Mouse (Mus musculus): ENCODE measurements around the gene Farsa.
"Not testable (repeated sequence)": the region's sequence is repeated elsewhere in the genome, so short reads cannot be mapped to it uniquely, and the experiment has no call there.

The Farsa gene

DNA sequence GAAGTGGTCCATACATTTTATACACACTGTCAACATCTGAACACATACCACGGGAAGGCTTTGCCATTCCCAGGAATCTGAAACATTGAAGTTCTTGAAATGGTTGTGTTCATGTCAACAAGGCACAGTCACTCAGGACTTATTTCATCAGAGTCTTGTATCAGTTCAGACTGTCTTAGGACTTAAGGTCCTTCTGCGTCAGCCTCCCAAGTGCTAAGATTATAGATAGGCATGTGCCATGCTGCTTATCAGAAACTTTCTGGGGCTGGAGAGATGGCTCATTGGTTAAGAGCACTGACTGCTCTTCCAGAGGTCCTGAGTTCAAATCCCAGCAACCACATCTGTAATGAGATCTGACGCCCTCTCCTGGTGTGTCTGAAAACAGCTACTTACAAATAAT is 17.6 kb downstream of the Farsa start:
- no peak for DNase-seq

DNA sequence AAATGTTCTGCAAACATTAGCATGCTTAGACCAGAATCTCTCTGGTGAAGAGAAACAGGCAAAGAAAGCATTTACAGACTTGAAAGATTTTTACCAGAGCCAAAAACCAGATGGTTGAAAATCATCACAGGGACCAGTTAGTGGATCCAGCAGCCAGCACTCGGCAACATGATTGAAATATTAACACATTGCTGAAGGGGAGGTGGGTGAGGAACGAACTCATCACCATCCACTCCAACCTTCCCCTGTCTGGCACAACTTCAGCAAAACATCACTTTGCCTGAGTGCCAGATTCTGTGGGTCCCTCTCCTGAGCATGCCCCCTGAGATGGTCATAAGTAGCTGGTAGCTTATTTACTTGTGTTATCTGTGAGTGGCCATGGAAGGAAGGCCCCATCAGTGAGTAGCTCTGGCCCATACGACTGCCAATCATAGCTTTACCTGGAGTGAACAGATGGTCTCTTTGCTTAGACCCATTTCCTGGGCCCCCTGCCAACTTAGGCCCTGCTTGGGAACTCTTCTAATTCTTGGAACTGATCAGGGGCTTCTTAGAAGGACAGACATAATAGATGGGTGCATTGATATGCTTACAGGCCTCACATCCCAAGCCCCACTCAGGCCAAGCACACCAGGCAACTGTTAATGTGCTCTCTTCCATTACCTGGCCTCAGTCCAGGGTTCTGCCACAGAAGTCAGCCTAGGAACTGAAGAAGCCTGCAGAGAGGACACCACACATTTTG is 20.7 kb downstream of the Farsa start:
- no peak for DNase-seq

DNA sequence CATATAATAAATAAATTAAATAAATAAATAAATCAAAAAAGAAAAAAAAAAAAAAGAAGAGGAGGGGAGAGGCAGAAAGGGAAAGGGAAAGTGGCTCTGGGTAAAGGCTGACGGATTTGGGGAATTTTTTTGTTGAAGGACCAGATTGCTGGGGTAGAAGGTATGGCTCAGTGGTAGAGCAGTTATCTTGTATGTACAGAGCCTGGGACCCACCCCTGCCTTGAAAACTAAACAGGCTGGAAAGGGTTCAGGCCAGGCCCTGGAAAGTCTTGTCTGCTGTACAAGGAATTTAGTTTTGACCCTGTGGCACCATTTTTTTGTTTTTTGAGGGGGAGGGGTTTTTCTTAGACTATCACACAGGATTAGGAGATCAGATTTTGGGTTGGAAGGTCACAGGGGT is 22.1 kb downstream of the Farsa start:
- DNase-seq: no peak

DNA sequence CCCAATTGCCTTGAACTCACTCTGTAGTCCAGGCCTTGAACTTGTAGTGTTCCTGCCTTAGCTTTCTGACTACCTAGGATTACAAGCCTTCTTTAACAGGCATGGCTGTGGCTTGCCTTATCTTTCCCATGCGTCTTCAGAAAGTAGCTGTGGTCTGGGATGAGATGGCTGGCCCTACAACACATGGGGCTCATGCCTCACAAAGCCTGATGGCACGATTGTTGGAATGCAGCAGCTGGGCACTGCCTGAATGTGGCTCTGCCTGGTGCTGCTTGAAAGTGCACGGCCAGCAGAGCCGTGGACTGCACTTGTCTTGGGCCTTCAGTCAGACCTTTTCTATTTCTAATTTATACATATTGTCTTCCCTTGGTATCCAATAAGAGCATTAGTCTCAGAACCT is 27.9 kb downstream of the Farsa start:
- DNase-seq: no peak

DNA sequence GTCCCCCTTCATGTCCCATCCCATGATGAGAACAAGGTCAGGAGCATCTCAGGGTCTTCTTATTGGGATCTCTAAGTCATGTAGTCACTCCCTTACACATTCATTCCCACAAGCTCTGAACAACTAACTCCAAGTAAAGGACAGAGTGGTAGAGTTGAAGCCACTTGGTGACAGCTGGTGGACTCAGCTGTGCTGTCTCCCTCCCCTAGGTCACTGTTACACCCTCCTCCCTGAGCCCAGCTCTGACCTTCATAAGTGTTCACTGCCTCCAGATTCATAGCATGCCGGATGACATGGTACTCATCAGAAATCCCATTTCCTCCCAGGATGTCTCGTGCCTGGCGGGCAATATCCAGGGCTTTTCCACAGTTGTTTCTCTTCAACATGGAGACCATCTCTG is 31.5 kb downstream of the Farsa start:
- no peak for DNase-seq

DNA sequence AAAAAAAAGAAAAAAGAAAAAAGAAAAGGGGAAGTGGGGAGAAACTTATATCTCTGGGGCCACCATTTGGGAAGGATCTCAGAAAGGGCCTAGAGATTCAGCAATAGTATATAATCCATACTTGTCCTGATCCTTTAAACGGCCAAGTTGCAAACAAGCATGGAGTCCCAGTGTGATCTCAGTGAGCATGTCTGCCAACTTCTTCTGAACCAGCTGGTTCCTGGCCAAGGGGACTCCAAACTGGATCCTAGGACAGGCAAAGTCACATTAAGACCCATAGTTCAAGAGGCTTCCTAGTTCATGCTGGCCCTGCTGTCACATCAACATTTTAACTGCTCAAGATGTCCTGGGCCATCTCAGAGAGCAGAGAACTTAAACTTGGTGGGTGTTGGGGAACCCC is 32.4 kb downstream of the Farsa start:
- DNase-seq: no peak

DNA sequence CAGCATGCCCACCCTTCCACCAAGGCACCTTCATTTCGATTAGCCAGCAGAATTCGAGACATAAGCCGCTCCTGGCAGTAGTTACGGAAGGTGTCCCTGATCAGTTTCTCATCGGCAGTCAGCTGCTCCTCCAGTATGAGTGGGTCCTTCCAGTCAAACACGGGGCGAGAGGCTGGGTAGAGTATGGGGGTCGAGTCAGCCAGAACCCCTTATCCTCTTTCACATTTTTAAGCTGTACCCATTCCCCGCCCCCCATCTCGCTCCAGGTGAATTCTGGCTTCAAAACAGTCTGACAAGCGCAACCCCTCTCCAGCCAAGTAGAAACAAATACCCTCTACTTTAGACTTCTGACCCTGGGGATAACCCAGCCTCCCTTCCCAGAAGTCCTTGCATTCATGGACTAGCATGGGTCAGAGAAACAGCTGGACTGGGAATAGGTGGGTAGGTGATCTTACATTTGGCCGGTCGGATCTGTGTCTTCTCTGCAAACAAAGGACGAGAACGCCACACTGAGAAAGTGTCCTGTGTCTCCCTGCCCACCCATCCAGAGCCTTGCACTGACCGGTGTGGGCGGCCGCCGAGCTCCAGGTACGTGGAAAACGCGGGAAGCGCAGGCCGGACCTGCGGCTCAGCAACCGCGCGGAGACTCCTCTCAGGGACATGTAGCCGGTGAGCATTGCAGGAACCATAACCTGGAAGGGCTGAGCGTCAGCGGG is 36.4 kb downstream of the Farsa start:
- no peak for DNase-seq

DNA sequence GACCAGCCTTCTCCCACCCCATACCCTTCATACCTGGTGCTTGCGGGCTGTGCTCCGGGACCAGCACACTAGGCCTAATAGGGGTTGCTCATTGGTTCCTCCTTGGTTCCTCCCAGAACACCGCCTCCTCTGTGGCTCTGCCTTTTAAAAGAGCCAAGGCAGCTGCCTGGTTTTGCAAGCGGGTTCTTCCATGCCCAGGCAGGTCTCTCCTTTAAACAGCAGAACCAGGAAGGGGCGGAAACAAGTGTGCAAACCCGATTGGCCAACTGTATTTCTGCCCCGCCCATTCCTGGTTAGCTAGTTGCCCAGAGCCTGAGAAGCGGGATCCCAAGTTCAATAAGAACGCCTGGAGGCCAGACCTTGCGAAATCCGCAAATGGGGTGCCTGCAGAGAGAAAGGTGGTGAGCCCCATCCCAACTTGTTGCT is 36.9 kb downstream of the Farsa start, which contains the start of gene Gcdh:
Gene Gcdh, minus strand, starts transcription at position 213 of the 426 bp plus-strand sequence.
- peak; percentile 96 for DNase-seq

DNA sequence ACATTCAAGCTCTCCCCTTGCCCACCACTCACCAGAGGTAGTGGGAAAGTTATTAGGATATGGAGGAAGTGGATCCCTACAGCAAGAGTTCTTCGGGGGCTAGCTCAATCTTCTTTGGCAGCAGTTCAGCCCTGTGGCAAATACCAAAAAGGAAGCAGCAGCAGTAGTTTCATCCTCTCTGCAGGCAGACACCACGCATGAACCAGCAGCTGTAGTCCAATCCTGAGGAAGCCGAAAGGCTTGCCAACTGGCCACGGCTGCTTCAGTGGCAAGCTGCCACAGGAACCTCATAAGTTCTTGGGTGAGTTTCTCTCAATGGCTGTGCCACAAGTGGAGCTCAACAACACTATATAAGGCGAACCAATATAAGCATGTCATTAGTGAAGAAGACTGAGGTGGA is 39.2 kb downstream of the Farsa start:
- DNase-seq: no peak

DNA sequence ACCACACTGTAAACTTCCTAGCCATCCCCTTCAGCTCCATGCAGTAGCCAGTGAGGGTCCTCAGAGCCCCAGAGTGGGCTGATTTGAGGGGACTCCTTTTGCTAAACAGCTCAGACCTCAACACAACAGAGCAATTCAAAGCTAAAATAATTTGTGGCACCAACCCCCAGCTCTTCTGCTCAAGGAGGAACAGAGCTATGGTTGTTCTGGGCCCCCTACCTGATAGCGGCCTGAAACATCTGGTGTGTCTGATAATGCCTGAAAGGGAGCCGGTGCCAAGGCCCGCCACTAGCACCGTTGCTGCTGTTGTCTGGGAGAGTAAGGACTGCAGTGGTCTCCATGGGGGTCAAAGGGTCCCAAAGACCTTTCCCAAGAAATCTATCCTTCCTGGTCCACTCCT is 44.3 kb downstream of the Farsa start:
- DNase-seq: no peak

DNA sequence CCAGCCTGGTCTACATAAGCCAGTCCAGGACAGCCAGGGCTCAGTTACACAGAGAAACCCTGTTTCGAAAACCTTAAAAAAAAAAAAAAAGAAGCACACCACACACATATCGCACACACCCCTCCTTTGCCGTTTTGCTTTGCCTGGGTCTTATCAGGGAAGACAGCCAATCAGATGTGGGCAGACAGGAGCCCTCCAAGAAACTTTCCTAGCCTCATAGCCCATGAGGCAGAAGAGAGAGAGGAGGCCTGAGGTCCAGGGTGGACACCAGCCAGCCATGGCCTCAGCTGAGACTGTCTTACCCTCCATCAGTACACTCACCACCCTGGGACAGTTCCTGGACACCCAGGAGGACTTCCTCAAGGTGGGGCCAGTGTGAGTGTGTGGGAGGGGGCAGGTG is 45.0 kb downstream of the Farsa start, which contains the start of gene Klf1:
Gene Klf1, plus strand, starts transcription at position 177 of the 400 bp plus-strand sequence.
- no peak for DNase-seq

DNA sequence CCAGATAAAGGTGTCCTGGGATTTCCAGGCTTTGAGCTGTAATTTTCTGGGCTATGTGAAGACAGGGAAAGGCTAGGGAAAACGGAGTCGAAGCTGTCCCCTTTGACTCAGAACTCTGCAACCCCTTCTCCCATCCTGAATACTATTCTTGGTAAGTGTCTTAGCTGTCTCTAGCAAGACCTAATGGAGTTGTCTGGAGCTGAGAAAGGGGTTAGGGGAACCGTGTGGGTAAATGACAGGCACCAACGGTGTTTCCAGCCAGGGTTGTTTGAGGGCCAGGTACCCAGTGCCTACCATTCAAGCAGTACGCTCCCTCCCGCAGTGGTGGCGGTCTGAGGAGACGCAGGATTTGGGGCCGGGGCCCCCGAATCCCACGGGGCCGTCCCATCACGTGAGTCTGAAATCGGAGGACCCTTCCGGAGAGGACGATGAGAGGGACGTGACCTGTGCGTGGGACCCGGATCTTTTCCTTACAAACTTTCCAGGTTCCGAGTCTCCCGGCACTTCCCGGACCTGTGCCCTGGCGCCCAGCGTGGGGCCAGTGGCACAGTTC is 45.7 kb downstream of the Farsa start:
- no peak for DNase-seq

DNA sequence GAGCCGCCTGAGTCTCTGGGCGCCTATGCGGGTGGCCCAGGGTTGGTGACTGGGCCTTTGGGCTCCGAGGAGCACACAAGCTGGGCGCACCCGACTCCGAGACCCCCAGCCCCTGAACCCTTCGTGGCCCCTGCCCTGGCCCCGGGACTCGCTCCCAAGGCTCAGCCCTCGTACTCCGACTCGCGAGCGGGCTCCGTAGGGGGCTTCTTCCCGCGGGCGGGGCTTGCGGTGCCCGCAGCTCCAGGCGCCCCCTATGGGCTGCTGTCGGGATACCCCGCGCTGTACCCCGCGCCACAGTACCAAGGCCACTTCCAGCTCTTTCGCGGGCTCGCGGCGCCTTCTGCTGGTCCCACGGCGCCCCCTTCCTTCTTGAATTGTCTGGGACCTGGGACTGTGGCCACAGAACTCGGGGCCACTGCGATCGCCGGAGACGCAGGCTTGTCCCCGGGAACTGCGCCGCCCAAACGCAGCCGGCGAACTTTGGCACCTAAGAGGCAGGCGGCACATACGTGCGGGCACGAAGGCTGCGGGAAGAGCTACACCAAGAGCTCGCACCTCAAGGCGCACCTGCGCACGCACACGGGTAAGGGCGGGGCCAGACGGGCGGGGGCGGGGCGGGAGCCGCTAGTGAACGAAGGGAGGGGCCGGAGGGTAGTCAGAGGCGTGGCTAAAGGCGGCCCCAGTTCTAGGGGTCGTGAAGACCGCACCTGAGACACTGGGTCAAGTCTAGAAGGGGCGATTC is 46.3 kb downstream of the Farsa start:
- peak; percentile 94 for DNase-seq

DNA sequence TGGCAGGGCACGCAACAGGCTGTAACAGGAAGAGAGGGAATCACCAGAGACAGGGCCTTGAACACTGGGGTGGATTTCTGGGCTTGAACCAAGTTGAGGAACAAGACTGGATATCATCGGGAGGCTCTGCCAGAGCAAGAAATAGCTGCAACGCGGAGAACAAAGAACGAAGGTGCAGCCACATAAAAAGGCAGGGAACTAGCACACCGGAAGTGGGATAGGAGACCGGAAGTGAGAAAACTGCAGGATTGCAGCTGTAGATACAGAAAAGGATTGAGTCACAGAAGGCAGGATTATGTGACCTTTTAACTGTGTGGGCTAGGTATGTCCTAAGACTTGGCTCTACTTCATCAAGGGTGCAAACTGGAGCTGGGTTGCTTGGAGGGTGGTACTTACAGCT is 47.6 kb downstream of the Farsa start:
- DNase-seq: no peak

DNA sequence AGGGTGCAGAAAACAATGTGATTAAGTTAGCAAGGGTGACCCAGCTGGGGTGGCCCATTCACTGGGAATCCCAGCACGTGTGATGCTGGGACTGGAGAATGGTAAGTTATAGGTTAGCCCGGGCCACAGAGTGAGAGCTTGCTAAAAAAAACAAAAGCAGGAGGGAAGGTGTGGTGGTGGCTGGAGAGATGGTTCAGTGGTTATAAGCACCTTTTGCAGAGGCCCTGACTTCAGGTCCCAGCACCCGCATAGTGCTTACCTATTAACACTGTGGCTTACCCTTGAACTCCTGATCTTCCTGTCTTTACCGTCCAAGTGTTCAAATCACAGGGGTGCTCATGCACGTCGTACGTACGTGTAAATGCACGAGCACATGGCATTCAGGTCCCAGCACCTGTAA is 50.2 kb downstream of the Farsa start:
- DNase-seq: no peak

DNA sequence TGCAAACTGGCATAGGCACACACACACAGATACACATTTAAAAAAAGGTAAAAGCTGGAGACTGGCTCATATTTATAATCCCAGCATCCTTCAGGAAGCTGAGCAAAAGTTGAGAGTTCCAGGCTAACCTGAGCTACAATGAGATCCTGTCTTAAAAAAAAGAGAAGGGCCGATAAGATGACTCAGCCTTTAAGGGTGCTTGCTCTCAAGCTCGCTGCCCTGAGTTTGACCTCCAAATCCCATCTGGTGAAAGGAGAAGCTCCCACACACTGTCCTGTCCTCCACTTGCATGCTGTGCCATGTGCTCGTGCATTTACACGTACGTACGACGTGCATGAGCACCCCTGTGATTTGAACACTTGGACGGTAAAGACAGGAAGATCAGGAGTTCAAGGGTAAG is 50.7 kb downstream of the Farsa start:
- no peak for DNase-seq

DNA sequence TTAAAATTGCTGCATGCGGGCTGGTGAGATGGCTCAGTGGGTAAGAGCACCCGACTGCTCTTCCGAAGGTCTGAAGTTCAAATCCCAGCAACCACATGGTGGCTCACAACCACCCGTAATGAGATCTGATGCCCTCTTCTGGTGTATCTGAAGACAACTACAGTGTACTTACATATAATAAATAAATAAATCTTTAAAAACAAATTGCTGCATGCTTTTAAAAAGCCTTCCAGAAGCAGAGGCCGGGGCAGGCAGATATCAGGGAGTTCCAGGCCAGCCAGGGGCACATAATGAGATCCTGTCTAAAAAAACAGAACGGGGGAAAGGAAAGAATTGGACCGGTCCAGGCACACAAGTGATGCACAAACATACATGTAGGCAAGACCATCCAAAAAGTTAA is 51.2 kb downstream of the Farsa start:
- DNase-seq: not testable (repeated sequence)

DNA sequence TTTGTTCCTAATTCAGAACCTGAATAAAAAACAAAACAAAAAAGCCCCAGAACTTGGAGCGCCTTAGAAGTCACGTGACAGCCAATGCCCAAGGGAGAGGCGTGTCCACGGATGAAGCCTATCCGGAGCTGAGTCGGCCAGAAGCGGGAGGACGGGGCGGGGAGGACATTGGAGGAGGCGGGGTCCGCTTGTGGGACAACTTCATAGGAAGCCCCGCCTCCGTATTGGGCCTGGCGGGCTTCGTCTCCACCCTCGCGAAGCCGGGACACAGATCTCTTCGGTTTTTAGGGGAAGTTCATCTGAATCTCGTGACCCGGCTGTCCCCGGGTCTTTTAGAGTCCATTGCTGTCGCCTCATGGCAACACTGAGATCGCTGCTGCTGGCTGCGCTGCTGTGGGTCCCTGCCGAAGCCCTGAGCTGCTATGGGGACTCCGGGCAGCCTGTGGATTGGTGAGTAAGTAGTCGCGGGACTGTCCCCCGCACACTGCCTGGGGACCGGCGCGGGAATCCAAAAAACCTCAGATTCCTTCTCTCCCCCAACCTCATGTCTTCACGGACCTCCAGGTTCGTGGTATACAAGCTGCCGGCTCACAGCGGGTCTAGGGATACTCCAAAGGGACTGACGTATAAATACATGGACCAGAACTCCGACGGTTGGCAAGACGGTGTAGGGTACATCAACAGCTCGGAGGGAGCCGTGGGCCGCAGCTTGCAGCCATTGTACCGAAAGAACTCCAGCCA is 51.8 kb downstream of the Farsa start, which contains the start of gene Dnase2a:
Gene Dnase2a, plus strand, starts transcription at position 140 of the 741 bp plus-strand sequence.
- DNase-seq: peak; percentile 95

DNA sequence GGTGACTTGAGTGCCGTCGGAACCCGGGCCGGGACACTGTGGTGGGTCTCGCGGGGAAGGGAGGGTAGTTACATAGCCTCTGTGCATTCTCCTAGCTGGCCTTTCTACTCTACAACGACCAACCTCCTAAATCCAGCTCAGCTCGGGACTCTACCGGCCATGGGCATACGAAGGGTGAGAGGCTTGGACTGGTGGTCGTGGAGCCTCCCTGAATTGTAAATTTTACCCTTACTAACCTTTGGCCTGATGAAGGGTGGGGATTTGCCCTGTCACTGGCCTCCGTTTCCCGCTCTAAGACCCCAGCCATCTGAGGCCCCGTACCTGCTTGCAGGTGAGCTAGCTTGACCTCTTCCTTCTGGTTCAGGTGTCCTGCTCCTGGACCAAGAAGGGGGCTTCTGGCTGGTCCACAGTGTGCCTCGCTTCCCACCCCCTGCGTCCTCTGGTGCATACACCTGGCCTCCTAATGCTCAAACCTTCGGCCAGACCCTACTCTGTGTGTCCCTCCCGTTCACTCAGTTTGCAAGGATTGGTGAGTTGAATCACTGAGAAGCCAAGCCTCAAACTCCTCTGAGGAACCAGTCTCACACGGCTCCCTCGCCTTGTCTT is 52.5 kb downstream of the Farsa start:
- DNase-seq: no peak

DNA sequence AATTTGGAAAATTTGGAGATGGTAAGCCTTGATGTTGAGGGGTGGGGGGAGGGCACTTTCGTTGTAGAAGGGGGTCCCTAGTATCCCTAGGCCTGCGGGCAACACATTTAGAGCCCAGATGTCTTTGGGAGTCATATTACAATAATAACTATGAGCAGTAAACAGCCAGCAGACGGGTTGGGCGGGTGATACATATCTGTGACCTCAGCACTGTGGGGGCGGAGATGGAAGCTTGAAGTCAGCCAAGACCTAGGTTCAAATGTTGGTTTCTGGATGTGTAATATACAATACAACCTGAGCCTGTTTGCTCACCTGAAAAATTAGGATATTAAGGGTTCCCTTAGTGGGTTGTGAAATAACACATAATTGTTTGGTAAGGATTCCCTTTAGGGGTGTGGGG is 53.2 kb downstream of the Farsa start:
- DNase-seq: no peak

DNA sequence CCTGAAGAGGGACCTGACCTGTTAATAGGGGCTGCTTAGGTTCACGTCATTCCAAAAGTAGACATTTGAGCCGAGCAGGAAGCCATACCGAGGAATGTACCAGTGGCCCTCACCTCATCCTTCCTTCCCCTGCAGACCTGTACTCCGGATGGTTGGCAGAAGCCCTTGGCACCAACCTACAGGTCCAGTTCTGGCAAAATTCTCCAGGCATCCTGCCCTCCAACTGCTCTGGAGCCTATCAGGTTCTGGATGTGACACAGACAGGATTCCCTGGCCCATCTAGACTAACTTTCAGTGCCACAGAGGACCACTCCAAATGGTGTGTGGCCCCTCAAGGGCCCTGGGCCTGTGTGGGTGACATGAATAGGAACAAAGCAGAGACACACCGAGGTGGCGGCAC is 53.8 kb downstream of the Farsa start:
- no peak for DNase-seq

DNA sequence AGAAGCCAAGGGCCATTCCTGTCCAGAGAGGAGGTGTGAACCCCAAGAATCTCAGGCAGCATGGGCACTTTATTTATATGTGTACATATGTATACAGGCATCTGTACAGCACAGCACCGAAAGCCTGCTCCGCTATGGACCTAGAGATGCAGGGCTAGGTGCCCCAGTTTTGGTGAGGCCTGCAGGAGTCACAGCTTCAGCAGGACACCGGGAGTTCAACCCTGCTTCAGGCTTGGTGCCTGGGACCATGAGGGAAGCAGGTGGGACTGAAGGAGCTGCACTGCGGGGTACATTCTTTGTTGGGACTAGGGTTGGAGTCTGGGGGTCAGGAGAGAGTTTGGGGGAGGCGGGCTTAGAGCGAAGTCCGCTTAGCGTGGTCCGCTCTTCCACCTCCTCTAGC is 55.1 kb downstream of the Farsa start:
- no peak for DNase-seq

Data from layer of hippocampus, adult 9-11 months (tissue).